In the genomic region with DNA sequence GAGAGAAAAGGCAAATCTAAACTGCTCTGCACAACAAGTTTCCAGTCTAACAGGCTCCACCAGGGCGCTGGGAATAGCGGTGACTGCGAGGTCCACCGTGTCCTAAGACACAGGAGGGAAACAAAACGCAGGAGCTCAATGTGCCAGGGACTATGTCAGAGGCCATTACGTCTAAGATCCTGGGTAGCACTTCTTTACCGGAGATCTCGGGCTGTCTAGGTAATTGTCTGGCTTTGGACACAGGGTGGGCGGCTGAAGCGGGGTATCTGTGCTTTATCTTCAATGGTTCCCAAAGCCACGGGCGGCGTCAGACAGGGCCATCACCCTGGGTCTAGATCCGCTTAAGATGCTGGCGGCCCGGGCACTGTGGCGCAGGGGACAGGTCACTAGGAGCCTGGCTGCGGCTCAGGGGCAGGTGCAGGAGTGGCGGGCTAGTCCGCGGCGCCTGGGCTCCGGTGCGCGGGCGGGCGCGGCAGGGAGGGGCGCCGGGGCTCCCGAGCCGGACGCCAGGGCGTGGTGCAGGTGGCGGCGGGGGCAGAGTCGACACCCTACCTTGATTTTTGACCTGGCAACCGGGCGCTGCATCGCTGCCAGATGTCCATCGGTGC, we compare ENCODE assay signal across 9 mouse cellular contexts. TPM values are rescaled to one million over a fixed set of nuclear protein-coding genes. Genes with fewer than 3 reads are reported as not detected.
DNase-seq lines count a peak whose midpoint lies in the region; ATAC-seq lines count a peak whose summit lies in the region.
"Had no signal": no experiment of that assay in that cellular context is flagged by ENCODE, and none has a peak within 500 bp of the region (broad histone marks: within the 10 kb centered on the region; RNA-seq: fewer than 3 reads in every experiment).

No protein-coding gene starts in this region.

- 1% methylated on average over 40 of the region's 41 CpGs for WGBS in heart, embryonic 11.5 days (ENCODE audit: insufficient replicate concordance)
- 1% methylated on average over 32 of the region's 41 CpGs for WGBS in forebrain, embryonic 13.5 days
- under 1% methylated on average over 36 of the region's 41 CpGs for WGBS in limb, embryonic 11.5 days
- under 1% methylated on average over 41 of the region's 41 CpGs for WGBS in midbrain, embryonic 16.5 days

- no peak overlapping the region for H3K27ac ChIP-seq in heart, embryonic 11.5 days (ENCODE audit: low read depth, low read length)
- H3K27ac ChIP-seq in ES-E14 (ENCODE audit: insufficient read depth, low read depth, low read length, poor library complexity, severe bottlenecking) = no peak overlapping the region
- H3K27ac ChIP-seq in forebrain, embryonic 13.5 days = no peak overlapping the region
- no peak overlapping the region for H3K27ac ChIP-seq in limb, embryonic 11.5 days (replicated peaks; ENCODE audit: low read depth, low read length)
- H3K27ac ChIP-seq in midbrain, embryonic 16.5 days (ENCODE audit: low read length) = no peak overlapping the region

- H3K4me3 ChIP-seq in heart, embryonic 11.5 days (ENCODE audit: low read depth, low read length) = peak overlapping the region; percentile 55
- peak overlapping the region; percentile 64 to 79 for H3K4me3 ChIP-seq in ES-E14 (ENCODE audit: insufficient read depth in 1 of 2, low read depth in 1 of 2, low read length in 2 of 2, poor library complexity in 1 of 2, severe bottlenecking in 1 of 2)
- peak overlapping the region; percentile 49 for H3K4me3 ChIP-seq in forebrain, embryonic 13.5 days
- peak overlapping the region; percentile 40 for H3K4me3 ChIP-seq in limb, embryonic 11.5 days (ENCODE audit: low read depth, low read length)
- H3K4me3 ChIP-seq in midbrain, embryonic 16.5 days (ENCODE audit: low read depth, low read length) = peak overlapping the region; percentile 52

- DNase-seq in heart, adult 18-20 months = no peak
- DNase-seq in ES-E14 (ENCODE audit: low read depth, low spot score) = no peak
- DNase-seq in limb, embryonic 11.5 days (ENCODE audit: low spot score) = peak; percentile 57
- DNase-seq in gastrocnemius, postnatal 14 days = no peak

- peak overlapping the region; percentile 97 for H3K4me2 ChIP-seq in heart, embryonic 11.5 days
- peak overlapping the region; percentile 91 for H3K4me2 ChIP-seq in forebrain, embryonic 13.5 days
- peak overlapping the region; percentile 77 for H3K4me2 ChIP-seq in limb, embryonic 11.5 days (ENCODE audit: low read depth, severe bottlenecking)
- H3K4me2 ChIP-seq in midbrain, embryonic 16.5 days (ENCODE audit: low read length) = peak overlapping the region; percentile 92

- H3K36me3 ChIP-seq in heart, embryonic 11.5 days (ENCODE audit: control insufficient read depth, insufficient read depth, low read length) = no peaks in the 10 kb centered on the region
- no peaks in the 10 kb centered on the region for H3K36me3 ChIP-seq in ES-E14 (ENCODE audit: control insufficient read depth, insufficient read depth, low read length, poor library complexity, severe bottlenecking)
- H3K36me3 ChIP-seq in forebrain, embryonic 13.5 days (ENCODE audit: poor library complexity, severe bottlenecking) = no peaks in the 10 kb centered on the region
- H3K36me3 ChIP-seq in limb, embryonic 11.5 days (ENCODE audit: control insufficient read depth, insufficient read depth, low read length) = no peaks in the 10 kb centered on the region
- no peaks in the 10 kb centered on the region for H3K36me3 ChIP-seq in midbrain, embryonic 16.5 days (ENCODE audit: control insufficient read depth, insufficient read depth, low read length)

- no peak for ATAC-seq in heart, embryonic 11.5 days (replicated peaks; ENCODE audit: insufficient number of reproducible peaks, low FRiP score, low TSS enrichment)
- peak; percentile 34; the same call in 1 of the 2 replicates for ATAC-seq in forebrain, embryonic 13.5 days
- ATAC-seq in limb, embryonic 11.5 days (ENCODE audit: insufficient number of reproducible peaks, low FRiP score, low TSS enrichment, low read depth) = peak; percentile 15; the same call in 1 of the 2 replicates
- no peak for ATAC-seq in midbrain, embryonic 16.5 days
- no peak for ATAC-seq in erythroblast, adult 5-6 weeks (replicated peaks; ENCODE audit: low FRiP score, poor library complexity, severe bottlenecking)

- H3K9ac ChIP-seq in heart, embryonic 11.5 days (ENCODE audit: low read depth, low read length) = peak overlapping the region; percentile 54; the same call in 1 of the 2 replicates
- peak overlapping the region; percentile 34 for H3K9ac ChIP-seq in ES-E14 (ENCODE audit: insufficient read depth, low read depth, low read length, poor library complexity, severe bottlenecking)
- peak overlapping the region; percentile 57 for H3K9ac ChIP-seq in forebrain, embryonic 13.5 days
- peak overlapping the region; percentile 45 for H3K9ac ChIP-seq in limb, embryonic 11.5 days (ENCODE audit: low read length)
- H3K9ac ChIP-seq in midbrain, embryonic 16.5 days (ENCODE audit: low read depth, low read length) = peak overlapping the region; percentile 57

- intact Hi-C loops in gastrocnemius, postnatal 14 days (cut with DNase I; ENCODE audit: low total_unique reads) = no loop called here

- H3K9me3 ChIP-seq in heart, embryonic 11.5 days (replicated peaks; ENCODE audit: control insufficient read depth, low read length) = no peaks in the 10 kb centered on the region
- H3K9me3 ChIP-seq in ES-E14 (ENCODE audit: control insufficient read depth, insufficient read depth, low read depth, low read length) = no peaks in the 10 kb centered on the region; the same call in 1 of the 2 replicates
- H3K9me3 ChIP-seq in forebrain, embryonic 13.5 days (replicated peaks) = no peaks in the 10 kb centered on the region
- no peaks in the 10 kb centered on the region for H3K9me3 ChIP-seq in limb, embryonic 11.5 days (ENCODE audit: control insufficient read depth, low read length)
- no peaks in the 10 kb centered on the region for H3K9me3 ChIP-seq in midbrain, embryonic 16.5 days (replicated peaks; ENCODE audit: control insufficient read depth, low read length, poor library complexity, severe bottlenecking)

- peaks cover 72% of the 10 kb centered on the region for H3K27me3 ChIP-seq in heart, embryonic 11.5 days (ENCODE audit: control insufficient read depth, insufficient read depth, low read length)
- H3K27me3 ChIP-seq in forebrain, embryonic 13.5 days = peaks cover 85% of the 10 kb centered on the region
- H3K27me3 ChIP-seq in limb, embryonic 11.5 days (ENCODE audit: control insufficient read depth, insufficient read depth, low read length) = peaks cover 58% of the 10 kb centered on the region
- peaks cover 42% of the 10 kb centered on the region for H3K27me3 ChIP-seq in midbrain, embryonic 16.5 days (ENCODE audit: control insufficient read depth, insufficient read depth, low read depth, low read length)

- peaks cover 14% of the 10 kb centered on the region for H3K4me1 ChIP-seq in heart, embryonic 11.5 days (ENCODE audit: control insufficient read depth, insufficient read depth, low read length)
- peaks cover 4 to 9% of the 10 kb centered on the region in 2 experiments; a peak in 3 of 4 replicates for H3K4me1 ChIP-seq in ES-E14 (ENCODE audit: control insufficient read depth in 2 of 2, insufficient read depth in 2 of 2, low read length in 2 of 2, poor library complexity in 1 of 2)
- peaks cover 32% of the 10 kb centered on the region for H3K4me1 ChIP-seq in forebrain, embryonic 13.5 days
- H3K4me1 ChIP-seq in limb, embryonic 11.5 days (ENCODE audit: control insufficient read depth, insufficient read depth, low read length) = peaks cover 21% of the 10 kb centered on the region
- H3K4me1 ChIP-seq in midbrain, embryonic 16.5 days (ENCODE audit: control insufficient read depth, insufficient read depth, low read length) = peaks cover 28% of the 10 kb centered on the region

- in situ Hi-C loops in ES-E14 (cut with MboI; ENCODE audit: low sequenced_read_pairs in 2 of 2, unreplicated experiment in 2 of 2) = no loop called here

RNA-seq across cellular contexts. Expression of a gene that starts 1.5 kb away (rescaled TPM):
- polyA plus RNA-seq in heart, embryonic 11.5 days (2014; fragmentation: Nextera tagmentation; extraction: Ambion mirVana) = 0.10 TPM in 1 of 2 replicates, not detected in the other
- total RNA-seq in heart, adult 18-20 months (2021) = not detected
- 1.8 and 2.1 TPM in 2 replicates for total RNA-seq in ES-E14 (2012; rRNA removed)
- polyA plus RNA-seq in forebrain, embryonic 13.5 days (2015; fragmentation: Nextera tagmentation; extraction: Ambion mirVana) = not detected in 2 replicates
- polyA plus RNA-seq in limb, embryonic 11.5 days (2014; fragmentation: Nextera tagmentation; extraction: Ambion mirVana) = 0.53 and 0.55 TPM in 2 replicates
- polyA plus RNA-seq in midbrain, embryonic 16.5 days (2015; fragmentation: Nextera tagmentation; extraction: Ambion mirVana) = not detected in 2 replicates
- not detected for total RNA-seq in gastrocnemius, postnatal 14 days (2021)
- not detected in 2 replicates for total RNA-seq in erythroblast, adult 5-6 weeks (2015; ENCODE audit: low replicate concordance)
- not detected in 2 replicates for total RNA-seq in erythroblast, adult 5-6 weeks (2017; ENCODE audit: low replicate concordance)
- total RNA-seq: gastrocnemius, postnatal 4 days had no signal

RNA-seq across cellular contexts. Expression of a gene that starts 38.3 kb away (rescaled TPM):
- polyA plus RNA-seq in heart, embryonic 11.5 days (2014; fragmentation: Nextera tagmentation; extraction: Ambion mirVana) = 25.0 and 30.8 TPM in 2 replicates
- total RNA-seq in heart, adult 18-20 months (2021) = 10 to 100 TPM; 27.4 to 27.5 TPM
- 37.7 and 43.9 TPM in 2 replicates for total RNA-seq in ES-E14 (2012; rRNA removed)
- 29.8 and 39.3 TPM in 2 replicates for polyA plus RNA-seq in forebrain, embryonic 13.5 days (2015; fragmentation: Nextera tagmentation; extraction: Ambion mirVana)
- polyA plus RNA-seq in limb, embryonic 11.5 days (2014; fragmentation: Nextera tagmentation; extraction: Ambion mirVana) = 43.9 and 47.8 TPM in 2 replicates
- 26.4 and 26.9 TPM in 2 replicates for polyA plus RNA-seq in midbrain, embryonic 16.5 days (2015; fragmentation: Nextera tagmentation; extraction: Ambion mirVana)
- 10 to 100 TPM; 15.4 to 18.8 TPM for total RNA-seq in gastrocnemius, postnatal 14 days (2021)
- 7.1 and 8.6 TPM in 2 replicates for total RNA-seq in erythroblast, adult 5-6 weeks (2015; ENCODE audit: low replicate concordance)
- total RNA-seq in erythroblast, adult 5-6 weeks (2017; ENCODE audit: low replicate concordance) = 9.5 and 13.5 TPM in 2 replicates

RNA-seq across cellular contexts. Expression of a gene that starts 38.3 kb away (rescaled TPM):
- polyA plus RNA-seq in heart, embryonic 11.5 days (2014; fragmentation: Nextera tagmentation; extraction: Ambion mirVana) = 2.3 TPM in 1 of 2 replicates, not detected in the other
- 10 to 100 TPM in 1 of 2 experiments, 1 to 10 TPM in 1; 8.8 to 10.7 TPM for total RNA-seq in heart, adult 18-20 months (2021)
- not detected in 2 replicates for total RNA-seq in ES-E14 (2012; rRNA removed)
- 2.8 and 3.6 TPM in 2 replicates for polyA plus RNA-seq in forebrain, embryonic 13.5 days (2015; fragmentation: Nextera tagmentation; extraction: Ambion mirVana)
- polyA plus RNA-seq in limb, embryonic 11.5 days (2014; fragmentation: Nextera tagmentation; extraction: Ambion mirVana) = 1.7 TPM in 1 of 2 replicates, not detected in the other
- 3.3 TPM in 1 of 2 replicates, not detected in the other for polyA plus RNA-seq in midbrain, embryonic 16.5 days (2015; fragmentation: Nextera tagmentation; extraction: Ambion mirVana)
- total RNA-seq in gastrocnemius, postnatal 14 days (2021) = 1 to 10 TPM; 5.7 to 6.5 TPM
- not detected in 2 replicates for total RNA-seq in erythroblast, adult 5-6 weeks (2015; ENCODE audit: low replicate concordance)
- 5.4 TPM in 1 of 2 replicates, not detected in the other for total RNA-seq in erythroblast, adult 5-6 weeks (2017; ENCODE audit: low replicate concordance)

RNA-seq across cellular contexts. Expression of a gene that starts 59.8 kb away (rescaled TPM):
- polyA plus RNA-seq in heart, embryonic 11.5 days (2014; fragmentation: Nextera tagmentation; extraction: Ambion mirVana) = 114 and 115 TPM in 2 replicates
- total RNA-seq in heart, adult 18-20 months (2021) = 10 to 100 TPM; 59.7 to 65.9 TPM
- 184 and 236 TPM in 2 replicates for total RNA-seq in ES-E14 (2012; rRNA removed)
- 74.5 and 78.6 TPM in 2 replicates for polyA plus RNA-seq in forebrain, embryonic 13.5 days (2015; fragmentation: Nextera tagmentation; extraction: Ambion mirVana)
- polyA plus RNA-seq in limb, embryonic 11.5 days (2014; fragmentation: Nextera tagmentation; extraction: Ambion mirVana) = 139 and 141 TPM in 2 replicates
- polyA plus RNA-seq in midbrain, embryonic 16.5 days (2015; fragmentation: Nextera tagmentation; extraction: Ambion mirVana) = 63.9 and 66.7 TPM in 2 replicates
- 10 to 100 TPM; 45.5 to 53.2 TPM for total RNA-seq in gastrocnemius, postnatal 14 days (2021)
- total RNA-seq in erythroblast, adult 5-6 weeks (2015; ENCODE audit: low replicate concordance) = 57.5 and 85.5 TPM in 2 replicates
- total RNA-seq in erythroblast, adult 5-6 weeks (2017; ENCODE audit: low replicate concordance) = 58.0 and 74.6 TPM in 2 replicates

RNA-seq across cellular contexts. Expression of a gene that starts 60.0 kb away (rescaled TPM):
- 16.7 and 20.8 TPM in 2 replicates for polyA plus RNA-seq in heart, embryonic 11.5 days (2014; fragmentation: Nextera tagmentation; extraction: Ambion mirVana)
- total RNA-seq in heart, adult 18-20 months (2021) = 10 to 100 TPM; 16.2 to 17.9 TPM
- total RNA-seq in ES-E14 (2012; rRNA removed) = 19.5 and 22.4 TPM in 2 replicates
- polyA plus RNA-seq in forebrain, embryonic 13.5 days (2015; fragmentation: Nextera tagmentation; extraction: Ambion mirVana) = 14.9 and 16.6 TPM in 2 replicates
- polyA plus RNA-seq in limb, embryonic 11.5 days (2014; fragmentation: Nextera tagmentation; extraction: Ambion mirVana) = 21.6 and 22.6 TPM in 2 replicates
- polyA plus RNA-seq in midbrain, embryonic 16.5 days (2015; fragmentation: Nextera tagmentation; extraction: Ambion mirVana) = 10.2 and 11.9 TPM in 2 replicates
- total RNA-seq in gastrocnemius, postnatal 14 days (2021) = 1 to 10 TPM; 5.4 to 5.6 TPM
- 0.77 and 2.5 TPM in 2 replicates for total RNA-seq in erythroblast, adult 5-6 weeks (2015; ENCODE audit: low replicate concordance)
- total RNA-seq in erythroblast, adult 5-6 weeks (2017; ENCODE audit: low replicate concordance) = 4.6 and 6.1 TPM in 2 replicates

Comparison
In these comparisons a context has a peak if more than half of its experiments do, and no peak if none do; other contexts are left out.
1. ATAC-seq: peak in forebrain, embryonic 13.5 days (single experiment) and limb, embryonic 11.5 days (single experiment); none in heart, embryonic 11.5 days (single experiment), midbrain, embryonic 16.5 days (single experiment) and erythroblast, adult 5-6 weeks (single experiment).
2. Peak in every context shown above with its lines, with median percentiles within 50 percentile points of each other: H3K4me2 ChIP-seq, H3K4me3 ChIP-seq and H3K9ac ChIP-seq.